Mouse (Mus musculus): Measurements from ENCODE around the gene Kcnj14. TPM values are rescaled to one million over a fixed set of nuclear protein-coding genes. Genes with fewer than 3 reads are reported as not detected.

The Kcnj14 gene
- polyA plus RNA-seq, 1 experiment: 0.22 TPM

GRCm38 (mm10) chr7:45785388-45786135 is 39.0 kb downstream of the Kcnj14 start:
- Histone ChIP-seq H3K79me2 (ENCODE audit: control insufficient read depth, insufficient read depth) (no peaks in the 10 kb centered on the region), H3K36me3 (ENCODE audit: control insufficient read depth, insufficient read depth) (no peaks in the 10 kb centered on the region), H3K27me3 (ENCODE audit: control insufficient read depth, insufficient read depth, insufficient read length) (peaks cover 51% of the 10 kb centered on the region), H3K79me3 (ENCODE audit: low read depth) (no peaks in the 10 kb centered on the region), H3ac (ENCODE audit: control insufficient read depth, insufficient read length, low read depth) (peak overlapping the region; percentile 31), H3K4me3 (ENCODE audit: insufficient read depth, poor library complexity, severe bottlenecking) (no peak overlapping the region)
- TF ChIP-seq CEBPB (IDR thresholded peaks at IDR 0.05; ENCODE audit: low read depth) (no peak), CTCF (IDR thresholded peaks at IDR 0.05; ENCODE audit: control insufficient read depth, insufficient read depth, insufficient read length) (no peak), MYOD1 (IDR thresholded peaks at IDR 0.05; ENCODE audit: control insufficient read depth, insufficient read length, low read depth) (no peak), USF1 (IDR thresholded peaks at IDR 0.05; ENCODE audit: low read depth) (no peak), MAX (IDR thresholded peaks at IDR 0.05) (no peak), FOSL1 (IDR thresholded peaks at IDR 0.05; ENCODE audit: insufficient read depth, low read length, poor library complexity, severe bottlenecking) (no peak), MYOG (IDR thresholded peaks at IDR 0.05; ENCODE audit: control insufficient read depth, extremely low read depth, insufficient read length) (no peak)

GRCm38 (mm10) chr7:45784524-45785372 is 39.8 kb downstream of the Kcnj14 start, which contains the start of gene Sult2b1:
Gene Sult2b1, minus strand, starts transcription at chr7:45784669.
- H3K4me3 ChIP-seq (ENCODE audit: insufficient read depth, poor library complexity, severe bottlenecking): no peak within 1 kb of the TSS
- TF ChIP-seq CTCF (IDR thresholded peaks at IDR 0.05; ENCODE audit: control insufficient read depth, insufficient read depth, insufficient read length): no peak
- no peak for TF ChIP-seq MAX (IDR thresholded peaks at IDR 0.05)
- no peak for TF ChIP-seq CEBPB (IDR thresholded peaks at IDR 0.05; ENCODE audit: low read depth)
- TF ChIP-seq MYOD1 (IDR thresholded peaks at IDR 0.05; ENCODE audit: control insufficient read depth, insufficient read length, low read depth): no peak

GRCm38 (mm10) chr7:45783511-45784091 is 41.0 kb downstream of the Kcnj14 start, which contains the start of gene Lmtk3:
Gene Lmtk3, plus strand, starts transcription at chr7:45783738.
- no peak for TF ChIP-seq MYOG (IDR thresholded peaks at IDR 0.05; ENCODE audit: control insufficient read depth, extremely low read depth, insufficient read length)
- TF ChIP-seq MAX (IDR thresholded peaks at IDR 0.05): no peak
- no peak for TF ChIP-seq CTCF (IDR thresholded peaks at IDR 0.05; ENCODE audit: control insufficient read depth, insufficient read depth, insufficient read length)
- TF ChIP-seq FOSL1 (IDR thresholded peaks at IDR 0.05; ENCODE audit: insufficient read depth, low read length, poor library complexity, severe bottlenecking): no peak
- no peak for TF ChIP-seq MYOD1 (IDR thresholded peaks at IDR 0.05; ENCODE audit: control insufficient read depth, insufficient read length, low read depth)
- no peak for TF ChIP-seq CEBPB (IDR thresholded peaks at IDR 0.05; ENCODE audit: low read depth)
- Histone ChIP-seq H3K79me3 (ENCODE audit: low read depth) (no peaks in the 10 kb centered on the region), H3K36me3 (ENCODE audit: control insufficient read depth, insufficient read depth) (no peaks in the 10 kb centered on the region), H3K27me3 (ENCODE audit: control insufficient read depth, insufficient read depth, insufficient read length) (peaks cover 45% of the 10 kb centered on the region), H3ac (ENCODE audit: control insufficient read depth, insufficient read length, low read depth) (peak within 1 kb of the TSS; percentile 44), H3K4me3 (ENCODE audit: insufficient read depth, poor library complexity, severe bottlenecking) (no peak within 1 kb of the TSS), H3K79me2 (ENCODE audit: control insufficient read depth, insufficient read depth) (no peaks in the 10 kb centered on the region)

More at GRCm38 (mm10) chr7:45784524-45785372, 39.8 kb downstream of the Kcnj14 start, which contains the start of gene Sult2b1:
- H3K36me3 ChIP-seq (ENCODE audit: control insufficient read depth, insufficient read depth): no peaks in the 10 kb centered on the region
- H3ac ChIP-seq (ENCODE audit: control insufficient read depth, insufficient read length, low read depth): peak within 1 kb of the TSS; percentile 44
- no peaks in the 10 kb centered on the region for H3K79me3 ChIP-seq (ENCODE audit: low read depth)
- no peaks in the 10 kb centered on the region for H3K79me2 ChIP-seq (ENCODE audit: control insufficient read depth, insufficient read depth)
- peaks cover 50% of the 10 kb centered on the region for H3K27me3 ChIP-seq (ENCODE audit: control insufficient read depth, insufficient read depth, insufficient read length)

- H3K79me2 ChIP-seq (ENCODE audit: control insufficient read depth, insufficient read depth): no peaks in the 10 kb centered on the region
Measured at GRCm38 (mm10) chr7:45782271-45782670, 42.3 kb downstream of the Kcnj14 start.

GRCm38 (mm10) chr7:45779081-45779641 is 45.4 kb downstream of the Kcnj14 start:
- Histone ChIP-seq H3K36me3 (ENCODE audit: control insufficient read depth, insufficient read depth) (no peaks in the 10 kb centered on the region), H3K79me2 (ENCODE audit: control insufficient read depth, insufficient read depth) (no peaks in the 10 kb centered on the region), H3K4me3 (ENCODE audit: insufficient read depth, poor library complexity, severe bottlenecking) (no peak overlapping the region), H3K79me3 (ENCODE audit: low read depth) (no peaks in the 10 kb centered on the region), H3ac (ENCODE audit: control insufficient read depth, insufficient read length, low read depth) (no peak overlapping the region), H3K27me3 (ENCODE audit: control insufficient read depth, insufficient read depth, insufficient read length) (peaks cover 23% of the 10 kb centered on the region)
- no peak for TF ChIP-seq MAX (IDR thresholded peaks at IDR 0.05)
- no peak for TF ChIP-seq FOSL1 (IDR thresholded peaks at IDR 0.05; ENCODE audit: insufficient read depth, low read length, poor library complexity, severe bottlenecking)
- TF ChIP-seq MYOG (IDR thresholded peaks at IDR 0.05; ENCODE audit: control insufficient read depth, extremely low read depth, insufficient read length): no peak
- no peak for TF ChIP-seq MYOD1 (IDR thresholded peaks at IDR 0.05; ENCODE audit: control insufficient read depth, insufficient read length, low read depth)
- TF ChIP-seq CTCF (IDR thresholded peaks at IDR 0.05; ENCODE audit: control insufficient read depth, insufficient read depth, insufficient read length): no peak
- no peak for TF ChIP-seq CEBPB (IDR thresholded peaks at IDR 0.05; ENCODE audit: low read depth)
- no peak for TF ChIP-seq USF1 (IDR thresholded peaks at IDR 0.05; ENCODE audit: low read depth)

More at GRCm38 (mm10) chr7:45782271-45782670, 42.3 kb downstream of the Kcnj14 start:
- Histone ChIP-seq H3K4me3 (ENCODE audit: insufficient read depth, poor library complexity, severe bottlenecking) (no peak overlapping the region), H3K79me3 (ENCODE audit: low read depth) (no peaks in the 10 kb centered on the region), H3ac (ENCODE audit: control insufficient read depth, insufficient read length, low read depth) (no peak overlapping the region), H3K36me3 (ENCODE audit: control insufficient read depth, insufficient read depth) (no peaks in the 10 kb centered on the region), H3K27me3 (ENCODE audit: control insufficient read depth, insufficient read depth, insufficient read length) (peaks cover 40% of the 10 kb centered on the region)
- TF ChIP-seq MYOD1 (IDR thresholded peaks at IDR 0.05; ENCODE audit: control insufficient read depth, insufficient read length, low read depth) (no peak), USF1 (IDR thresholded peaks at IDR 0.05; ENCODE audit: low read depth) (no peak), CTCF (IDR thresholded peaks at IDR 0.05; ENCODE audit: control insufficient read depth, insufficient read depth, insufficient read length) (no peak), CEBPB (IDR thresholded peaks at IDR 0.05; ENCODE audit: low read depth) (no peak), FOSL1 (IDR thresholded peaks at IDR 0.05; ENCODE audit: insufficient read depth, low read length, poor library complexity, severe bottlenecking) (no peak), MYOG (IDR thresholded peaks at IDR 0.05; ENCODE audit: control insufficient read depth, extremely low read depth, insufficient read length) (no peak), MAX (IDR thresholded peaks at IDR 0.05) (no peak)

Measured in C2C12 (cell line).